Mouse (Mus musculus) myocyte (in vitro differentiated cells): ENCODE results near the gene Hspbp1.

ENCODE experiments used
- POLR2A ChIP-seq: IDR thresholded peaks from one replicate; pipeline ENCODE4 v1.6.1; 2011; ENCODE audit warnings: low read depth, mild to moderate bottlenecking, control low read depth, moderate library complexity; ENCODE audit not compliant: insufficient read length
- USF1 ChIP-seq: IDR thresholded peaks from one replicate; pipeline ENCODE4 v1.6.1; 2011; ENCODE audit warnings: low read depth, mild to moderate bottlenecking, control low read depth, moderate library complexity

DNA sequence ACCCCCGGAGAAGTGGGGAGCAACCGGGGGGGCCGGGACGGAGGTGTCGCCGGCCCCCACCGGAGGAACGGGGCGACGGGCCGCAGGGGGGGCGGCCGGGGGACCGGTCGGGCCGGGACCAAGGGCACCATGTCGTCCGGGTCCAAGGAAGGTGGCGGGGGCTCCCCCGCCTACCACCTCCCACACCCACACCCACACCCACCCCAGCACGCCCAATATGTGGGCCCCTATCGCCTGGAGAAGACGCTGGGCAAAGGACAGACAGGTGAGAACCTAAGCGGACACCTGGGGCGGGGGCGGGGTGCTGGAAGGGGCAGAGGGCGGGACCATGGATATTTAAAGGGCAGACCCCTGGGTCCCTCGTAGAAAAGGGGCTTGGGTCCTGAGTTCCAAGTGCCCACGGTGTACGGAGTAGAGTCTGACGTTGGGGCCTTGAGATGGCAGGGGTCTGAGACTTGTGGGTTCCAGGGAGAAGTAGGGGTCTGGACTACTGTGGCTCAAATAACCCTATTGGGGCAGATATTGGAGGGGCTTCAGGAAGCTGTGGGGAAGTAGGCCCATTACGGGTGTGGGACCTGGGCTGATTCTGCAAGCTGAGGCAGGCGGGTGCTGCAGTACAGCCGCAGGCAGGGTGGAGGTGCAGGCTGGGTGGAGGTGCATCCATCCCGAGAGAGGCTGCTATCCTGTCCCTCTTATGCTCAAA is 6.2 kb upstream of the Hspbp1 start:
- no peak for TF ChIP-seq POLR2A
- no peak for TF ChIP-seq USF1
